Mouse (Mus musculus) megakaryocyte, embryonic 14.5 days (primary cell): ENCODE measurements at regions not wholly inside any gene's neighbourhood (a gene's known extent, or its start where the extent isn't known, plus 50 kb on each side); places are given as distances from the start of the nearest gene placed in this dataset.

ENCODE experiments used
- FLI1 ChIP-seq: IDR thresholded peaks from 2 replicates; pipeline ENCODE4 v1.6.1; 2012; ENCODE audit warnings: low read length, inconsistent platforms, mixed read lengths
- GATA1 ChIP-seq: IDR thresholded peaks from 3 replicates; pipeline ENCODE4 v1.6.1; 2012; ENCODE audit warnings: mixed read lengths, low read length, inconsistent platforms, borderline replicate concordance

- TF ChIP-seq GATA1 (no peak), FLI1 (no peak)
Measured at GRCm38 (mm10) chr5:144642766-144643165, 97.1 kb downstream of the Nptx2 start.
